Mouse (Mus musculus) activated CD4-positive, CD25-positive, alpha-beta regulatory T cell (primary cell): Measurements from ENCODE around the gene Adamts10. TPM values are rescaled to one million over a fixed set of nuclear protein-coding genes. Genes with fewer than 3 reads are reported as not detected.

ENCODE experiments used
- polyA plus RNA-seq, 2 experiments: library from polyadenylated mRNA; unstranded; fragments of 100-300 nt; shearing (Covaris generic); gene quantifications; one replicate each; pipeline ENCODE4 v1.2.1; 2017

Adamts10 gene
- 10 to 100 TPM; 63.7 to 99.0 TPM for polyA plus RNA-seq

GRCm38 (mm10) chr17:33523918-33524755 is at the start of gene Adamts10:
Gene Adamts10, plus strand, starts transcription at chr17:33524204.

GRCm38 (mm10) chr17:33555223-33555855 is 31.3 kb downstream of the Adamts10 start, which contains the start of gene Myo1f:
Gene Myo1f, plus strand, starts transcription at chr17:33555707.

Other genes with a start within 250 kb of the Adamts10 start
- 10 to 100 TPM in 1 of 2 experiments, 1 to 10 TPM in 1; 8.2 to 11.0 TPM for gene Zfp955b, start 234.7 kb upstream of the Adamts10 start, polyA plus RNA-seq
- 1 to 10 TPM; 4.7 to 9.3 TPM for gene Zfp81, start 165.3 kb upstream of the Adamts10 start, polyA plus RNA-seq
- 1 to 10 TPM; 5.2 to 10.0 TPM for gene Zfp101, start 129.6 kb upstream of the Adamts10 start, polyA plus RNA-seq
- gene Actl9, start 91.3 kb upstream of the Adamts10 start, polyA plus RNA-seq, result not detected
- 100 to 1,000 TPM in 1 of 2 experiments, 10 to 100 TPM in 1; 24.4 to 168 TPM for gene Myo1f, start 31.5 kb downstream of the Adamts10 start, polyA plus RNA-seq
- 10 to 100 TPM; 63.4 to 90.3 TPM for gene Zfp414, start 104.9 kb downstream of the Adamts10 start, polyA plus RNA-seq
- 1 to 10 TPM in 1 of 2 experiments, under 1 TPM in 1; 0.37 to 1.2 TPM for gene Pram1, start 113.9 kb downstream of the Adamts10 start, polyA plus RNA-seq
- 100 to 1,000 TPM; 292 to 345 TPM for gene Hnrnpm, start 162.7 kb downstream of the Adamts10 start, polyA plus RNA-seq
- gene March2, start 194.5 kb downstream of the Adamts10 start, polyA plus RNA-seq, result 100 to 1,000 TPM; 115 to 135 TPM
- 100 to 1,000 TPM; 257 to 293 TPM for gene Rab11b, start 236.3 kb downstream of the Adamts10 start, polyA plus RNA-seq